Mouse (Mus musculus) liver, postnatal 0 days (tissue): ENCODE results near the gene Trim61. TPM values are rescaled to one million over a fixed set of nuclear protein-coding genes. Genes with fewer than 3 reads are reported as not detected.
"Not testable (repeated sequence)": the region's sequence is repeated elsewhere in the genome, so short reads cannot be mapped to it uniquely, and the experiment has no call there.

ENCODE experiments used
- ATAC-seq: fragments of 200-750 bp; cut with Nextera tagmentation; 2 replicates; pipeline ENCODE4 v1.8.0; 2017; ENCODE audit warnings: mild to moderate bottlenecking, moderate library complexity
- DNase-seq: peaks from one replicate; pipeline ENCODE4 v3.0.0-alpha.2; 2016
- H3K27ac ChIP-seq: fragments of 300-500 bp; sonication (generic); 2 replicates; pipeline ENCODE4 v1.5.1; 2014; ENCODE audit warnings: antibody characterized with exemption, moderate library complexity, mild to moderate bottlenecking, low read depth
- H3K27me3 ChIP-seq: fragments of 300-500 bp; sonication (generic); 2 replicates; pipeline ENCODE4 v1.6.1; 2014; ENCODE audit warnings: low read length, control low read depth, mixed read lengths; ENCODE audit not compliant: insufficient read depth
- H3K36me3 ChIP-seq: fragments of 300-500 bp; sonication (generic); replicated peaks from 2 replicates; pipeline ENCODE4 v1.6.1; 2014; ENCODE audit warnings: mild to moderate bottlenecking, control low read depth, low read length, moderate library complexity, mixed read lengths; ENCODE audit not compliant: insufficient read depth
- H3K4me1 ChIP-seq: fragments of 300-500 bp; sonication (generic); 2 replicates; pipeline ENCODE4 v1.6.1; 2014; ENCODE audit warnings: antibody characterized with exemption, mild to moderate bottlenecking, control low read depth; ENCODE audit not compliant: insufficient read depth
- H3K4me2 ChIP-seq: fragments of 300-500 bp; sonication (generic); 2 replicates; pipeline ENCODE4 v1.6.1; 2014; ENCODE audit warnings: low read depth, mild to moderate bottlenecking, low read length, moderate library complexity, mixed read lengths
- H3K4me3 ChIP-seq: fragments of 300-500 bp; sonication (generic); 2 replicates; pipeline ENCODE4 v1.5.1; 2014; ENCODE audit warnings: low read depth, low read length
- H3K9ac ChIP-seq: fragments of 300-500 bp; sonication (generic); replicated peaks from 2 replicates; pipeline ENCODE4 v1.6.1; 2014; ENCODE audit warnings: mild to moderate bottlenecking, moderate library complexity
- H3K9me3 ChIP-seq: fragments of 300-500 bp; sonication (generic); 2 replicates; pipeline ENCODE4 v1.6.1; 2016; ENCODE audit warnings: mild to moderate bottlenecking, control low read depth, low read length, mixed read lengths
- CTCF ChIP-seq: sonication (generic); IDR thresholded peaks from 2 replicates; pipeline ENCODE4 v1.5.1; 2016; ENCODE audit warnings: antibody characterized with exemption, low read depth
- EP300 ChIP-seq: IDR thresholded peaks from 2 replicates; pipeline ENCODE4 v1.6.1; 2016; ENCODE audit warnings: antibody characterized with exemption, low read depth, mild to moderate bottlenecking
- WGBS: fragments of 180-500 bp; shearing (Covaris S2); extraction: QIAGEN DNeasy Blood & Tissue Kit; methylation state at CpG from one replicate; pipeline ENCODE4 v1.1.7; 2014; ENCODE audit not compliant: insufficient replicate concordance; 5-methylcytosine and 5-hydroxymethylcytosine counted together
- polyA plus RNA-seq: library from polyadenylated mRNA; unstranded; fragments of >200 nt; fragmentation: Nextera tagmentation; extraction: Ambion mirVana; gene quantifications from 2 replicates; pipeline ENCODE4 v1.2.1, GENCODE M21; 2015

The Trim61 gene
- polyA plus RNA-seq, 1 experiment from 2014 or later: not detected

- 47% methylated on average over 8 of the region's 8 CpGs for WGBS
- Histone ChIP-seq H3K9me3 (no peaks in the 10 kb centered on the region), H3K9ac (no peak overlapping the region), H3K27ac (no peak overlapping the region), H3K4me2 (no peak overlapping the region), H3K27me3 (no peaks in the 10 kb centered on the region), H3K4me3 (no peak overlapping the region), H3K4me1 (no peaks in the 10 kb centered on the region), H3K36me3 (no peaks in the 10 kb centered on the region)
- peak; percentile 64 for DNase-seq
- no peak for TF ChIP-seq EP300
- peak; percentile 73 for TF ChIP-seq CTCF
- ATAC-seq: no peak
Measured at GRCm38 (mm10) chr8:65022485-65022884, 4.2 kb upstream of the Trim61 start.

GRCm38 (mm10) chr8:65007616-65008015 is 10.7 kb downstream of the Trim61 start:
- not testable (repeated sequence) for H3K4me1 ChIP-seq, DNase-seq, H3K36me3 ChIP-seq, H3K9me3 ChIP-seq, ATAC-seq, H3K4me3 ChIP-seq, H3K27me3 ChIP-seq, H3K9ac ChIP-seq, H3K27ac ChIP-seq, H3K4me2 ChIP-seq
- WGBS: 74% methylated on average over 6 of the region's 6 CpGs

- 71% methylated on average over 4 of the region's 4 CpGs for WGBS
- Histone ChIP-seq H3K9ac (no peak overlapping the region), H3K36me3 (no peaks in the 10 kb centered on the region), H3K9me3 (no peaks in the 10 kb centered on the region), H3K4me2 (no peak overlapping the region), H3K4me1 (no peaks in the 10 kb centered on the region), H3K27ac (no peak overlapping the region), H3K27me3 (no peaks in the 10 kb centered on the region), H3K4me3 (no peak overlapping the region)
- DNase-seq (no peak), ATAC-seq (no peak)
- TF ChIP-seq CTCF (no peak), EP300 (no peak)
Measured at GRCm38 (mm10) chr8:64998806-64999365, 19.4 kb downstream of the Trim61 start.

- ATAC-seq: no peak
- Histone ChIP-seq H3K36me3 (no peaks in the 10 kb centered on the region), H3K9me3 (no peaks in the 10 kb centered on the region; the same call in 1 of the 2 replicates), H3K4me2 (no peak within 1 kb of the TSS), H3K27me3 (no peaks in the 10 kb centered on the region), H3K9ac (no peak within 1 kb of the TSS), H3K4me1 (no peaks in the 10 kb centered on the region), H3K4me3 (no peak within 1 kb of the TSS), H3K27ac (no peak within 1 kb of the TSS)
- WGBS: 79% methylated on average over 4 of the region's 4 CpGs
- no peak for TF ChIP-seq CTCF
- DNase-seq: no peak
Measured at GRCm38 (mm10) chr8:64987731-64988130, 30.6 kb downstream of the Trim61 start, which contains the start of gene Trim75. Gene Trim75 (minus strand): TSS chr8:64987831.

- no peak overlapping the region for H3K9ac ChIP-seq
- 65% methylated on average over 20 of the region's 20 CpGs for WGBS
- DNase-seq (no peak), ATAC-seq (no peak)
- no peak overlapping the region for H3K4me2 ChIP-seq
- no peaks in the 10 kb centered on the region for H3K27me3 ChIP-seq
- TF ChIP-seq CTCF (no peak), EP300 (no peak)
- no peaks in the 10 kb centered on the region for H3K36me3 ChIP-seq
- no peaks in the 10 kb centered on the region for H3K4me1 ChIP-seq
- H3K4me3 ChIP-seq: no peak overlapping the region
- no peaks in the 10 kb centered on the region for H3K9me3 ChIP-seq
- no peak overlapping the region for H3K27ac ChIP-seq
Measured at GRCm38 (mm10) chr8:64983150-64983897, 35.0 kb downstream of the Trim61 start.

Other genes with a start within 250 kb of the Trim61 start
- gene Klhl2, start 168.5 kb downstream of the Trim61 start, polyA plus RNA-seq: 6.2 and 6.7 TPM in 2 replicates
- 18.4 and 20.2 TPM in 2 replicates for gene Tmem192, start 71.3 kb downstream of the Trim61 start, polyA plus RNA-seq
- gene Trim75, start 30.7 kb downstream of the Trim61 start, polyA plus RNA-seq: not detected in 2 replicates
- gene Trim60, start 61 bp upstream of the Trim61 start, polyA plus RNA-seq: not detected in 2 replicates
- gene Apela, start 18.8 kb upstream of the Trim61 start, polyA plus RNA-seq: 0.46 and 0.50 TPM in 2 replicates
- not detected in 2 replicates for gene Gm10663, start 56.5 kb upstream of the Trim61 start, polyA plus RNA-seq
- gene BC030870, start 111.0 kb upstream of the Trim61 start, polyA plus RNA-seq: 0.20 and 0.27 TPM in 2 replicates